ENCODE assay signal across 7 mouse cellular contexts in the genomic region with DNA sequence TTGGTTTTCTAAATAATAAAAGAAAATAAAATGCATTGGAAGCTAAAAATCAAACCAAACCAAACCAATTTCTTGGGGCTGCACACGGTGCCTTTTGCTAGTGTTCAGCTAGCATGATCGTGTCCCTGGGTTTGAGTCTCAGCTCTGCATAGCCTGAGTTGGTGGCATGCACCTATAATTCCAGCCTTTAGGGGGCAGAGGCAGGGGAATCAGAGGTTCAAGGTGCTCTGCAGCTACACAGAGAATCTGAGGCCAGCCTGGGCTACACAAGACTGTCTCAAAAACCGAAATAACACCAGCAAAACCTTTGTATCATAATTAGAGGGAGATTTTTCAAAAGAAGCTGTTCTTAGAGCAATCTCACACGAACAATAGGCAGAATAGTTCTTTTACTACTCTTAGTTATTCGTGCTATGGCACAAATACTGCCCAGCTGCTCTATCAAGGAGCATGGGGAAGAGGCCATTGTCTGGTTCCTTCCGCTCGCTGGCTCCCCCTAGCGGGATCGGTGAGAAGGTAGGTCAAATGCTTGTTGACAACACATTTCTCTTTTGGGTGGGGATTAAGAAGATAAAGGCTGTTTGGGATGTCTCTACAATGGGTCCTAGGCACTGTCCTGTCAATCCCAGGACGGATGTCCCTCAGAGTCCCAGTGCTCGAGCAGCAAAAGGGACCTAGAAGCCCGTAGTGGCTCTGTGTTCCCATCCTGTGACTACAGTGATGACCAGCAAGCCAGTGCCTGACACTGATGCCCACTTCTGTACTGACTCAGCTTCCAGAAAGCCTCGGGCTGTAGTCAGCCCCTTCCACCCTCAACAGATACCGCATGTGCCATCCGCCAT. TPM values are rescaled to one million over a fixed set of nuclear protein-coding genes. Genes with fewer than 3 reads are reported as not detected.
DNase-seq lines count a peak whose midpoint lies in the region; TF ChIP-seq lines count a peak whose summit lies in the region.

No protein-coding gene starts in this region.

- H3K4me3 ChIP-seq in lung, adult 2 months (replicated peaks; ENCODE audit: extremely low read depth, low read depth, low read length), result no peak overlapping the region

- DNase-seq in CD4-positive helper T cell, adult 2 months (ENCODE audit: low read depth, low spot score), result peak; percentile 72
- DNase-seq in MN1 (ENCODE audit: low spot score), result peak; percentile 76
- DNase-seq in cerebellum, adult 18-20 months, result peak; percentile 77 to 82
- DNase-seq in gastrocnemius, adult 8-10 months (ENCODE audit: low spot score in 2 of 2), result peak; percentile 35 to 38
- DNase-seq in kidney, adult 9 months, result peak; percentile 67
- peak; percentile 75 for DNase-seq in lung, adult 2 months
- peak; percentile 79 for DNase-seq in right cerebral cortex, postnatal 4 days

- 54% methylated on average over 15 of the region's 15 CpGs for WGBS in lung, adult 2 months

- TF ChIP-seq CTCF in lung, adult 2 months (IDR thresholded peaks at IDR 0.05; ENCODE audit: insufficient read depth, low read length), result peak; percentile 91

- no peak for TF ChIP-seq POLR2A in lung, adult 2 months (IDR thresholded peaks at IDR 0.05; ENCODE audit: borderline replicate concordance, extremely low read depth, low read depth, low read length)

- no peaks in the 10 kb centered on the region for H3K4me1 ChIP-seq in lung, adult 2 months (ENCODE audit: control insufficient read depth, insufficient read depth, low read length)

RNA-seq across cellular contexts. Expression of gene Setd7, which starts 20.9 kb away (rescaled TPM):
- 100 to 1,000 TPM; 178 to 234 (median 186) TPM for total RNA-seq in gastrocnemius, adult 8-10 months (2022)
- 16.8 and 23.5 TPM in 2 replicates for polyA plus RNA-seq in lung, adult 2 months (2012; rRNA removed)

RNA-seq across cellular contexts. Expression of gene Rab33b, which starts 56.1 kb away (rescaled TPM):
- 1 to 10 TPM; 5.5 to 9.8 (median 8.8) TPM for total RNA-seq in gastrocnemius, adult 8-10 months (2022)
- polyA plus RNA-seq in lung, adult 2 months (2012; rRNA removed), result 12.9 and 16.6 TPM in 2 replicates
